Mouse (Mus musculus): ENCODE measurements around the gene Atxn1. TPM values are rescaled to one million over a fixed set of nuclear protein-coding genes. Genes with fewer than 3 reads are reported as not detected.

Atxn1 gene
- polyA plus RNA-seq, 1 experiment from 2014 or later, result 2.3 TPM

DNA sequence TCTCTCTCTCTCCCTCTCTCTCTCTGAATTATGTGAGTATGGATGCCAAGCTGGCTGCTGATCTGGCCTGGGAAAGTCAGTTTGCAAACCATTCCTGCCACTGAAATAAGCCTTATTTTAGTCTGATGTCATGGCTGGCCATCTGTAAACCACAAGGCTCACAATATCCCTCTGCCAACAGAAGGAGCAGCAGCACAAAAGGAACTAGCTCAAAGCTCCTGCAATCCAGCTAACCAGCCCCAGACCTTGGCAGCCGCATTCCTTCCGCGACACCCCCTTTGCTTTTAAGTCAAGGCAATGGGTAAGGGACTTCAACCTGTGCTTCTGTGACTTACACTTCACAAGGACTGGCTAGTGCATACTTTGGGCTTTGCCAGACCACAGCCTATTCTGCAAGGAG lies 48.9 kb downstream of the Atxn1 start:
- H3K27me3 ChIP-seq (replicated peaks; ENCODE audit: control insufficient read depth, insufficient read depth, low read length), result no peaks in the 10 kb centered on the region
- no peak overlapping the region for H3K9ac ChIP-seq (ENCODE audit: low read depth, low read length)
- 88% methylated on average over 3 of the region's 3 CpGs for WGBS
- H3K4me3 ChIP-seq (ENCODE audit: low read depth, low read length), result no peak overlapping the region
- no peaks in the 10 kb centered on the region for H3K36me3 ChIP-seq (ENCODE audit: control insufficient read depth, insufficient read depth, low read length)
- H3K4me1 ChIP-seq (replicated peaks; ENCODE audit: control insufficient read depth, insufficient read depth, low read length), result peaks cover 8% of the 10 kb centered on the region
- no peak overlapping the region for H3K27ac ChIP-seq (ENCODE audit: low read depth, low read length)
- H3K4me2 ChIP-seq, result no peak overlapping the region
- DNase-seq (ENCODE audit: low spot score) (no peak), ATAC-seq (replicated peaks; ENCODE audit: low FRiP score) (no peak)
- no peaks in the 10 kb centered on the region for H3K9me3 ChIP-seq (ENCODE audit: control insufficient read depth, low read length)

DNA sequence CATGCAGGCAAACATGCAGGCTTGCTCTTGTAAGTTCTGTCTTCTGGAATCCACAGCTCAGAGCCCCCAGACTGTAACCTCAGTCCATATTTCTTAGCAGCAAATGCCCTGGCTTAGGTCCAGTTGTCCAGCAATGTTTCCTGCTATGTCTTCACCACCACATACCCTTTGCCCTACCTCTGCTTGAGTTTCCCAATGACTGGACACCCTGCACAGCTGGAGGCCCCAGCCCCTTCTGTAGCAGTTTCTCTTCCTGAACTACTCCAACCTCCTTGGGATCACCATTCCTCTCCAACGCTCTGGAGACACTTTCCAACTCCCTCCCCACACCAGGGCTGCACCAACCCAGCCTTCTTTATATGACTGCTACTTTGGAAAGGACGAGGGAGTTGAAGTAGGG lies 49.8 kb downstream of the Atxn1 start:
- no peak overlapping the region for H3K4me3 ChIP-seq (ENCODE audit: low read depth, low read length)
- peaks cover 8% of the 10 kb centered on the region for H3K4me1 ChIP-seq (replicated peaks; ENCODE audit: control insufficient read depth, insufficient read depth, low read length)
- 78% methylated on average over 2 of the region's 2 CpGs for WGBS
- ATAC-seq (replicated peaks; ENCODE audit: low FRiP score) (no peak), DNase-seq (ENCODE audit: low spot score) (no peak)
- no peak overlapping the region for H3K27ac ChIP-seq (ENCODE audit: low read depth, low read length)
- H3K4me2 ChIP-seq, result no peak overlapping the region
- H3K9ac ChIP-seq (ENCODE audit: low read depth, low read length), result no peak overlapping the region
- no peaks in the 10 kb centered on the region for H3K36me3 ChIP-seq (ENCODE audit: control insufficient read depth, insufficient read depth, low read length)
- H3K9me3 ChIP-seq (ENCODE audit: control insufficient read depth, low read length), result no peaks in the 10 kb centered on the region
- no peaks in the 10 kb centered on the region for H3K27me3 ChIP-seq (replicated peaks; ENCODE audit: control insufficient read depth, insufficient read depth, low read length)

DNA sequence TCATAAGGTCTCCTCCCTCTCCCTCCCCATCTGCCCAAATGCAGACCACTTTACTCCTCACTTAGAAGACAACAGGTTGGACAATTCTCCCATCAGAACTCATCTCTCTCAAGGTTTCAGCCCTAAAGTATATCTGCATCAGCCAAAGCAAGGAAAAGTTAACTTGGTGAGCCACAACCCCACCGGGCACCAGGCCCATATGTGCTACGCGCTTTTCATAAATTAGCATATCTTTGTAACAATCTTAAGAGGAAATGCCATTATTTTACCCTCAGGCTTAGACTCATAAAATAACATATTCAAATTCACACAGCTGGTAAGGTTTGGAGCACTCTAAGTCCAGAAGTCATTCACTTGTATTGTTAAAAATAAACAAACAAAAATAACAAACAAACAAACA lies 50.7 kb downstream of the Atxn1 start:
- no peaks in the 10 kb centered on the region for H3K27me3 ChIP-seq (replicated peaks; ENCODE audit: control insufficient read depth, insufficient read depth, low read length)
- peaks cover 8% of the 10 kb centered on the region for H3K4me1 ChIP-seq (replicated peaks; ENCODE audit: control insufficient read depth, insufficient read depth, low read length)
- ATAC-seq (replicated peaks; ENCODE audit: low FRiP score) (no peak), DNase-seq (ENCODE audit: low spot score) (no peak)
- no peak overlapping the region for H3K4me2 ChIP-seq
- no peak overlapping the region for H3K4me3 ChIP-seq (ENCODE audit: low read depth, low read length)
- 86% methylated on average over 3 of the region's 3 CpGs for WGBS
- no peak overlapping the region for H3K27ac ChIP-seq (ENCODE audit: low read depth, low read length)
- no peak overlapping the region for H3K9ac ChIP-seq (ENCODE audit: low read depth, low read length)
- H3K9me3 ChIP-seq (ENCODE audit: control insufficient read depth, low read length), result no peaks in the 10 kb centered on the region
- no peaks in the 10 kb centered on the region for H3K36me3 ChIP-seq (ENCODE audit: control insufficient read depth, insufficient read depth, low read length)

DNA sequence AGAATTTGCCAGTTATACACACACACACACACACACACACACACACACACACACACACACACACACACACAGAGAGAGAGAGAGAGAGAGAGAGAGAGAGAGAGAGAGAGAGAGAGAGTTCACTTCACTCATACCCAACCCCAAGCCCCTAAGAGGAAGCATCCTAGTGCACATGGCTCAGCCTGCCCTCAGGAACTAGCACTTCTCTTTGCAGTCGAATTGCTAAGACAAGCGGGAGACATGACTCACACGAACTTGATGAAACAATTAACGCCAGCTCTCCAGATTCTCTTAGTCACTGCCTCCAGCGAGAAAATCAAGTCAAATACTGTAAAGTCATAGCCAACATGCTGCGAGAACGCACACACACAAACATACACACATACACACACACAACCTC lies 53.0 kb downstream of the Atxn1 start:
- H3K4me3 ChIP-seq (ENCODE audit: low read depth, low read length), result no peak overlapping the region
- H3K27ac ChIP-seq (ENCODE audit: low read depth, low read length), result no peak overlapping the region
- H3K4me1 ChIP-seq (replicated peaks; ENCODE audit: control insufficient read depth, insufficient read depth, low read length), result peaks cover 14% of the 10 kb centered on the region
- H3K4me2 ChIP-seq, result no peak overlapping the region
- no peaks in the 10 kb centered on the region for H3K36me3 ChIP-seq (ENCODE audit: control insufficient read depth, insufficient read depth, low read length)
- H3K9me3 ChIP-seq (ENCODE audit: control insufficient read depth, low read length), result no peaks in the 10 kb centered on the region
- no peak overlapping the region for H3K9ac ChIP-seq (ENCODE audit: low read depth, low read length)
- no peaks in the 10 kb centered on the region for H3K27me3 ChIP-seq (replicated peaks; ENCODE audit: control insufficient read depth, insufficient read depth, low read length)
- 63% methylated on average over 7 of the region's 7 CpGs for WGBS
- ATAC-seq (replicated peaks; ENCODE audit: low FRiP score) (no peak), DNase-seq (ENCODE audit: low spot score) (no peak)

DNA sequence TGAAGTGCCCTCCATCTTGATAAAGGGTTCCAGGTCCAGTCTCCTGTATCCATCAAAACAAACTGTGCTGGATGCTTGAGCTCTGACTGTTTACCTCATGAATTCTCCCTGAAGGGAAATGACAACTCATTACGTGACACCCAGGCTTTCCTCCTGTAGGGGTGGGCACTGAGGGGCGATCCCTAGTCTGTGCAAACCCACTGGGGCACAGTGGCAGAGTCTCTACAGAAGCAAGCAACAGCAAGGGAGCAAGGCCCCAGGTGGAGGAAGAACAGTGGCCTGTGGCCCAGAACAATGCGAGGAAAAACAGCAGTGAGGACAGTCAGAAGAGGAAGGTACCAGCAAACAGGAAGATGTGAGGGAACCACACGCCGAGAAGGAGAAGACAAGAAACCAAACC lies 53.7 kb downstream of the Atxn1 start:
- ATAC-seq (replicated peaks; ENCODE audit: low FRiP score) (no peak), DNase-seq (ENCODE audit: low spot score) (no peak)
- Histone ChIP-seq H3K27me3 (replicated peaks; ENCODE audit: control insufficient read depth, insufficient read depth, low read length) (no peaks in the 10 kb centered on the region), H3K4me3 (ENCODE audit: low read depth, low read length) (no peak overlapping the region), H3K4me1 (replicated peaks; ENCODE audit: control insufficient read depth, insufficient read depth, low read length) (peaks cover 13% of the 10 kb centered on the region), H3K9ac (ENCODE audit: low read depth, low read length) (no peak overlapping the region), H3K36me3 (ENCODE audit: control insufficient read depth, insufficient read depth, low read length) (no peaks in the 10 kb centered on the region), H3K4me2 (no peak overlapping the region), H3K27ac (ENCODE audit: low read depth, low read length) (no peak overlapping the region; the same call in 1 of the 2 replicates), H3K9me3 (ENCODE audit: control insufficient read depth, low read length) (no peaks in the 10 kb centered on the region)
- WGBS, result 55% methylated on average over 5 of the region's 5 CpGs

DNA sequence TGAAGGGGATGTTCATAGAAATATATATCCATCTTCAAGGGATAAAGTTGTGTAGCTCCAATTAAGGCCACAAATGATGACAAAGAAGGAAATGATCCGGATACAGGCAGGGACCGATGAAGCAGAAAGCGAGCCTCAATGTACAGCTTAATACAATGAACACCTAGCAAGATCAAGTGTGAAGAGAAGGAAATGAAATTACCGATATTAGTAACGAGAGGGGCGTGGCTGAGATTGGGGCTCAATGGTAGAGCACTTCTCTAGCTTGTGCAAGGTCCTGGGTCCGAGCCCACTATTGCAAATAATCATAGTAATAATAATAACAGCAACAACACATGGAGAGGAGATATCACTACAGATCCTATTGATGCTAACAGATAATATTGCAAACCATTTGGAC lies 54.5 kb downstream of the Atxn1 start:
- no peak for ATAC-seq (replicated peaks; ENCODE audit: low FRiP score)
- WGBS, result 90% methylated on average over 7 of the region's 7 CpGs
- Histone ChIP-seq H3K4me1 (replicated peaks; ENCODE audit: control insufficient read depth, insufficient read depth, low read length) (peaks cover 18% of the 10 kb centered on the region), H3K36me3 (ENCODE audit: control insufficient read depth, insufficient read depth, low read length) (no peaks in the 10 kb centered on the region), H3K4me2 (no peak overlapping the region), H3K9ac (ENCODE audit: low read depth, low read length) (no peak overlapping the region), H3K9me3 (ENCODE audit: control insufficient read depth, low read length) (no peaks in the 10 kb centered on the region), H3K4me3 (ENCODE audit: low read depth, low read length) (no peak overlapping the region), H3K27ac (ENCODE audit: low read depth, low read length) (no peak overlapping the region), H3K27me3 (replicated peaks; ENCODE audit: control insufficient read depth, insufficient read depth, low read length) (no peaks in the 10 kb centered on the region)
- DNase-seq (ENCODE audit: low spot score), result no peak

DNA sequence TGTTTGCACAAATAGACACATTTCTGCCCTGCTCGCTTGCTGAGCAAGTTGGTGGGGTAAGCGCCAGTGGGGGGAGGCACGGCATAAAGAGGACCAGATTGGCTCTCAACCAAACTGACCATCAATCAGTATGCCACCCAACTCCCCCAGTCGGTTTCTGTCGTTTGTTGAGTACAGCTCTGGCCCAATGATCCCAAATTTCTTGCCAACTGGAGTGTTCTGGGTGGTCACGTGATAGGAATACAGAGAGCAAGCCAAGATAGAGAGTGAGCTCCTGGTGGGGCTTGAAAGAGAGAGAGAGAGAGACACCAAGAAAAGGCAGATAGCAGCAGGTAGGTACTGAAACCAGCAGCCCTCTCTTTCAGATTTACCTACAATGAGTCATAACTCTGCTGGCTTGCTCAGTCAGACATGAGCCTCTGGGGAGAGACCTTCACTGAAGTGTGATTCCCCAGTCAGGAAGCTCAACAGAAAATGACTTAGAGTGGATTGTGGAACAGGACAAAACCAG lies 57.6 kb downstream of the Atxn1 start:
- WGBS, result 71% methylated on average over 6 of the region's 6 CpGs

DNA sequence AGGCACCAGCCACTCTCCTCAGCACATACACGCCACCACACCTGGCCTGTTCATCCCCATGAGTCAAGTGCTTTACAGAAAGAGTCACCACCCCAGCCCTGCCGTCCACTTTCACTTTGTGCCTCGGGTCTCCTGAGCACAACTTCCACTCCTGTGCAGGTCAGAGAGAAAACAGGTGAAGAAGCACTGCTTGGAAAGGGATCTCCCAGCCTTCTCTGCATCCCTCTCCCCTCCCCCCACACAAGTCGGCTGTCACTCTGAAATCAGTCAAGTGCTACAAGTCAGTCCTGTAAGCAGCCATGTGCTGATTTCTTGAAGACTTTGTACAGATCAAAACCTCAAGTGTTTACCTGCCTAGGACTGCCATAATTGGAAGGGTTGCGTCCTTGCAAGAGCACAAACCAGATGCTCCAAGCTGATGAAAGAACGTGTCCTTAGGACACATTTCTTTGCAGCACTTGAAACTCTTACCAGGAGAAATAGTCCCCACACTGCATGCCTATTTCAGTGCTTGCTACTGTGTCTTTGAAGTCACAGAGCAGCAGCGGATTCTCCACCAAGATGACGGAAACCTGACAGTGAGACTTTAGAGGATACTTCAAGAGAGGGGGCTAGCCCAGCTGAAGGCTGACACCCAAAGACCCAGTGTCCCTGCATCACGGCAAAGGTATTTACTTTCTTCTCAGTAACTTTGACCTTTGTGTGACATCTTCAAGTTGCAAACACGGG lies 58.2 kb downstream of the Atxn1 start:
- H3K9ac ChIP-seq (ENCODE audit: low read depth, low read length), result no peak overlapping the region
- no peaks in the 10 kb centered on the region for H3K9me3 ChIP-seq (ENCODE audit: control insufficient read depth, low read length)
- peaks cover 30% of the 10 kb centered on the region for H3K4me1 ChIP-seq (replicated peaks; ENCODE audit: control insufficient read depth, insufficient read depth, low read length)
- 67% methylated on average over 10 of the region's 10 CpGs for WGBS
- DNase-seq (ENCODE audit: low spot score) (no peak), ATAC-seq (replicated peaks; ENCODE audit: low FRiP score) (no peak)
- H3K27me3 ChIP-seq (replicated peaks; ENCODE audit: control insufficient read depth, insufficient read depth, low read length), result no peaks in the 10 kb centered on the region
- H3K4me3 ChIP-seq (ENCODE audit: low read depth, low read length), result no peak overlapping the region
- no peaks in the 10 kb centered on the region for H3K36me3 ChIP-seq (ENCODE audit: control insufficient read depth, insufficient read depth, low read length)
- 0 out of 2 replicates have a peak overlapping the region, but pooled peaks have one; percentile 5 for H3K4me2 ChIP-seq
- H3K27ac ChIP-seq (ENCODE audit: low read depth, low read length), result no peak overlapping the region

More for the DNA sequence above, 57.6 kb downstream of the Atxn1 start:
- Histone ChIP-seq H3K4me1 (replicated peaks; ENCODE audit: control insufficient read depth, insufficient read depth, low read length) (peaks cover 30% of the 10 kb centered on the region), H3K4me2 (no peak overlapping the region), H3K9ac (ENCODE audit: low read depth, low read length) (no peak overlapping the region), H3K9me3 (ENCODE audit: control insufficient read depth, low read length) (no peaks in the 10 kb centered on the region), H3K27me3 (replicated peaks; ENCODE audit: control insufficient read depth, insufficient read depth, low read length) (no peaks in the 10 kb centered on the region), H3K27ac (ENCODE audit: low read depth, low read length) (no peak overlapping the region), H3K36me3 (ENCODE audit: control insufficient read depth, insufficient read depth, low read length) (no peaks in the 10 kb centered on the region), H3K4me3 (ENCODE audit: low read depth, low read length) (no peak overlapping the region)
- no peak for ATAC-seq (replicated peaks; ENCODE audit: low FRiP score)
- DNase-seq (ENCODE audit: low spot score), result no peak

DNA sequence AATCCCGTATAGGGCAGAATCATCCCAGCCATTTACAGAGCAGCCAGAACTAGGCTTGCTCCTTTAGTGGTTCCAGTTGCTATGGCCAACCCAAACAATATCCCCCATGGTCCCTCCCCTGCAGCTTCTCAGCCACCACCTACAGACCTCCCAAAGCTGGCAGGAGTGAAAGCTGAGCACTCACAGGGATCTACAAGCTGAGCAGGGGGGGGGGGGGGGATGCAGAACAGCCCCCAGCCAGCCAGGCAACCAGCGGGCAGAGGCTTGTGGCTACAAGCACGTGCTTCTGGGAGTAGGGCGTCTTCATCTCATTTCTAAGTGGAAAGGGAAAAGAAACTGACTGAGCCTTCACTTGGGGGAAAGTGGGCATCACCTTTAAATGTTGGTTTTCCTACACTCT lies 59.9 kb downstream of the Atxn1 start:
- Histone ChIP-seq H3K27ac (ENCODE audit: low read depth, low read length) (peak overlapping the region; percentile 92), H3K4me2 (peak overlapping the region; percentile 53), H3K4me3 (ENCODE audit: low read depth, low read length) (no peak overlapping the region), H3K27me3 (replicated peaks; ENCODE audit: control insufficient read depth, insufficient read depth, low read length) (no peaks in the 10 kb centered on the region), H3K36me3 (ENCODE audit: control insufficient read depth, insufficient read depth, low read length) (no peaks in the 10 kb centered on the region), H3K9me3 (ENCODE audit: control insufficient read depth, low read length) (no peaks in the 10 kb centered on the region), H3K9ac (ENCODE audit: low read depth, low read length) (peak overlapping the region; percentile 42; the same call in 1 of the 2 replicates), H3K4me1 (replicated peaks; ENCODE audit: control insufficient read depth, insufficient read depth, low read length) (peaks cover 30% of the 10 kb centered on the region)
- ATAC-seq (replicated peaks; ENCODE audit: low FRiP score), result 0 out of 2 replicates have a peak, but pooled peaks have one; percentile 11
- DNase-seq (ENCODE audit: low spot score), result no peak
- WGBS, result 45% methylated on average over 4 of the region's 4 CpGs
